Comparison of ENCODE assay signal across 11 mouse cellular contexts in genomic region chr12:85523421-85524192, GRCm38 (mm10). TPM values are rescaled to one million over a fixed set of nuclear protein-coding genes. Genes with fewer than 3 reads are reported as not detected.
DNase-seq lines count a peak whose midpoint lies in the region; ATAC-seq and TF ChIP-seq lines count a peak whose summit lies in the region.
"Had no signal": no experiment of that assay in that cellular context is flagged by ENCODE, and none has a peak within 500 bp of the region (broad histone marks: within the 10 kb centered on the region; RNA-seq: fewer than 3 reads in every experiment).

No protein-coding gene starts in this region.

- peaks cover 9% of the 10 kb centered on the region; the same call in 1 of the 2 replicates for H3K4me1 ChIP-seq in lung, postnatal 0 days (ENCODE audit: insufficient read depth, low read depth, low read length)
- H3K4me1 ChIP-seq in lung, adult 2 months (ENCODE audit: control insufficient read depth, insufficient read depth, low read length) = peaks cover 11% of the 10 kb centered on the region
- peaks cover 1% of the 10 kb centered on the region; the same call in 1 of the 2 replicates for H3K4me1 ChIP-seq in cortical plate, adult 2 months (ENCODE audit: control insufficient read depth, insufficient read depth, low read length)
- no peaks in the 10 kb centered on the region for H3K4me1 ChIP-seq in midbrain, postnatal 0 days (ENCODE audit: insufficient read depth, low read length)

- H3K36me3 ChIP-seq in lung, postnatal 0 days (ENCODE audit: insufficient read depth, low read length) = no peaks in the 10 kb centered on the region
- H3K36me3 ChIP-seq in midbrain, postnatal 0 days (ENCODE audit: insufficient read depth, low read length) = no peaks in the 10 kb centered on the region
- H3K36me3 ChIP-seq: embryonic facial prominence, embryonic 12.5 days; limb, embryonic 15.5 days; midbrain, embryonic 12.5 days had no signal

- WGBS in lung, postnatal 0 days = 50% methylated on average over 14 of the region's 14 CpGs
- WGBS in lung, adult 2 months = 66% methylated on average over 14 of the region's 14 CpGs
- WGBS in midbrain, postnatal 0 days = 50% methylated on average over 14 of the region's 14 CpGs

- no peak overlapping the region for H3K4me3 ChIP-seq in lung, postnatal 0 days (ENCODE audit: low read depth, low read length)
- H3K4me3 ChIP-seq in lung, adult 2 months (replicated peaks; ENCODE audit: extremely low read depth, low read depth, low read length) = no peak overlapping the region
- H3K4me3 ChIP-seq in cortical plate, adult 2 months (ENCODE audit: insufficient read depth, low read length) = no peak overlapping the region
- no peak overlapping the region for H3K4me3 ChIP-seq in midbrain, postnatal 0 days (ENCODE audit: low read depth, low read length)
- H3K4me3 ChIP-seq: embryonic facial prominence, embryonic 12.5 days; limb, embryonic 15.5 days; midbrain, embryonic 12.5 days had no signal

- no peak overlapping the region for H3K4me2 ChIP-seq in lung, postnatal 0 days (replicated peaks; ENCODE audit: low read depth, low read length)
- no peak overlapping the region for H3K4me2 ChIP-seq in midbrain, postnatal 0 days (ENCODE audit: low read depth, low read length, poor library complexity, severe bottlenecking)
- H3K4me2 ChIP-seq: embryonic facial prominence, embryonic 12.5 days; limb, embryonic 15.5 days; midbrain, embryonic 12.5 days had no signal

- no peak for TF ChIP-seq POLR2A in lung, adult 2 months (IDR thresholded peaks at IDR 0.05; ENCODE audit: borderline replicate concordance, extremely low read depth, low read depth, low read length)
- TF ChIP-seq POLR2A in cortical plate, adult 2 months (IDR thresholded peaks at IDR 0.05; ENCODE audit: extremely low read depth, insufficient read depth, low read length) = no peak

- intact Hi-C loops in heart, postnatal 10 days (cut with DNase I) = no loop called here
- intact Hi-C loops in heart, postnatal 25 days (cut with DNase I) = no loop called here

- TF ChIP-seq EP300 in lung, postnatal 0 days (IDR thresholded peaks at IDR 0.05) = no peak

- DNase-seq in heart, postnatal 10 days = peak; percentile 19 to 26
- DNase-seq in heart, postnatal 25 days (ENCODE audit: low spot score) = no peak
- peak; percentile 46 for DNase-seq in lung, postnatal 0 days (ENCODE audit: low spot score)
- no peak for DNase-seq in lung, adult 2 months
- DNase-seq in midbrain, postnatal 0 days (ENCODE audit: low spot score) = peak; percentile 28
- no peak for DNase-seq in cerebellum, postnatal 36 days

- no peak for TF ChIP-seq CTCF in lung, postnatal 0 days (IDR thresholded peaks at IDR 0.05)
- TF ChIP-seq CTCF in lung, adult 2 months (IDR thresholded peaks at IDR 0.05; ENCODE audit: insufficient read depth, low read length) = no peak
- no peak for TF ChIP-seq CTCF in cortical plate, adult 2 months (IDR thresholded peaks at IDR 0.05; ENCODE audit: extremely low read depth, insufficient read depth, low read length)
- TF ChIP-seq CTCF in midbrain, postnatal 0 days (IDR thresholded peaks at IDR 0.05) = no peak

- no peaks in the 10 kb centered on the region for H3K9me3 ChIP-seq in lung, postnatal 0 days (ENCODE audit: low read length)
- no peaks in the 10 kb centered on the region for H3K9me3 ChIP-seq in midbrain, postnatal 0 days (ENCODE audit: low read length)
- H3K9me3 ChIP-seq: embryonic facial prominence, embryonic 12.5 days; limb, embryonic 15.5 days; midbrain, embryonic 12.5 days had no signal

- no peak for ATAC-seq in lung, postnatal 0 days
- ATAC-seq in midbrain, postnatal 0 days (ENCODE audit: low FRiP score) = no peak
- no peak for ATAC-seq in inflammation-experienced regulatory T-cells, adult 6 months

- no peaks in the 10 kb centered on the region for H3K27me3 ChIP-seq in lung, postnatal 0 days (replicated peaks; ENCODE audit: insufficient read depth, low read length)
- H3K27me3 ChIP-seq in midbrain, postnatal 0 days (ENCODE audit: insufficient read depth, low read length) = no peaks in the 10 kb centered on the region
- H3K27me3 ChIP-seq: embryonic facial prominence, embryonic 12.5 days; limb, embryonic 15.5 days; midbrain, embryonic 12.5 days had no signal

- no peak overlapping the region for H3K9ac ChIP-seq in lung, postnatal 0 days (replicated peaks; ENCODE audit: low read depth)
- H3K9ac ChIP-seq in midbrain, postnatal 0 days (replicated peaks; ENCODE audit: low read length, poor library complexity, severe bottlenecking) = no peak overlapping the region
- H3K9ac ChIP-seq: embryonic facial prominence, embryonic 12.5 days; limb, embryonic 15.5 days; midbrain, embryonic 12.5 days had no signal

- peak overlapping the region; percentile 34 for H3K27ac ChIP-seq in lung, postnatal 0 days (ENCODE audit: low read length)
- H3K27ac ChIP-seq in cortical plate, adult 2 months (ENCODE audit: insufficient read depth, low read length) = peak overlapping the region; percentile 24
- H3K27ac ChIP-seq in midbrain, postnatal 0 days (ENCODE audit: low read depth, low read length) = no peak overlapping the region; the same call in 1 of the 2 replicates
- H3K27ac ChIP-seq: embryonic facial prominence, embryonic 12.5 days; limb, embryonic 15.5 days; midbrain, embryonic 12.5 days had no signal

RNA-seq across cellular contexts. Expression of gene Fos, which starts 49.9 kb away (rescaled TPM):
- 1 to 10 TPM; 1.8 to 3.3 TPM for total RNA-seq in heart, postnatal 10 days (2021)
- 1 to 10 TPM; 3.4 to 3.9 TPM for total RNA-seq in heart, postnatal 25 days (2021)
- polyA plus RNA-seq in lung, postnatal 0 days (2015; fragmentation: Nextera tagmentation; extraction: Ambion mirVana) = 30.8 and 33.8 TPM in 2 replicates
- 37.8 and 55.0 TPM in 2 replicates for polyA plus RNA-seq in lung, adult 2 months (2012; rRNA removed)
- 24.3 and 41.8 TPM in 2 replicates for polyA plus RNA-seq in cortical plate, adult 2 months (2012; rRNA removed)
- 9.7 and 14.6 TPM in 2 replicates for total RNA-seq in midbrain, postnatal 0 days (2014; rRNA removed)
- polyA plus RNA-seq in midbrain, postnatal 0 days (2015; fragmentation: Nextera tagmentation; extraction: Ambion mirVana) = 7.3 and 10.0 TPM in 2 replicates
- 10 to 100 TPM; 11.0 to 84.6 (median 15.2) TPM for polyA plus RNA-seq in inflammation-experienced regulatory T-cells, adult 6 months (2017; shearing (Covaris generic))

Comparison
In these comparisons a context has a peak if more than half of its experiments do, and no peak if none do; other contexts are left out.
1. DNase-seq: peak in heart, postnatal 10 days (2 of 2), lung, postnatal 0 days (single experiment) and midbrain, postnatal 0 days (single experiment); none in heart, postnatal 25 days (single experiment), lung, adult 2 months (single experiment) and cerebellum, postnatal 36 days (0 of 2).